Mouse (Mus musculus) heart, adult 18-20 months (tissue): ENCODE data around the gene Fgfr2. TPM values are rescaled to one million over a fixed set of nuclear protein-coding genes. Genes with fewer than 3 reads are reported as not detected.

Experiments
- DNase-seq, 2 experiments: peaks; one replicate each; pipeline ENCODE4 v3.0.0; 2021 to 2022; ENCODE audit warnings: mixed read lengths in 1 of 2
- total RNA-seq, 2 experiments: library from RNA; stranded (reverse); gene quantifications; 2 replicates each; pipeline ENCODE4 v1.2.3; 2021

Fgfr2 gene
- total RNA-seq, 2 experiments from 2014 or later = 1.3 to 2.6 TPM

DNA sequence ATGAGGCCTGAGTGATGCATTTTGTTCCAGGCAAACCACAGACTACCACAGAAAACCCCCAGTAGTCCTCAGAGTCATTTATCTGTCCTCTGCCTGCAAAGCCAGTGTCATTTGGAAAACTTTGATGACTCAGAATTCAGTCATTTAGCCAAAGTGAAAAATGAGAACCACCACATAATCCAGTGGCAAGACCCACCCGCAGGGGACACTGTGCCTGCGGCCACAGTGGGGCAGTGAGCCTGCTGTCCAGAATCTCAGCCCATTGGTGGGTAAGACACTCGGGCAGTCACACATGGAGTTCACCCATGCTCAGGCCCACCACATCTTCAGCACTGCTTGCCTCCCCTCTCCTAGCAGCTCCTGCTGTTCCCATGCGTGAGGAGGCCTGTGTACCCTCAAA is 403.6 kb downstream of the Fgfr2 start:
- DNase-seq = no peak

DNA sequence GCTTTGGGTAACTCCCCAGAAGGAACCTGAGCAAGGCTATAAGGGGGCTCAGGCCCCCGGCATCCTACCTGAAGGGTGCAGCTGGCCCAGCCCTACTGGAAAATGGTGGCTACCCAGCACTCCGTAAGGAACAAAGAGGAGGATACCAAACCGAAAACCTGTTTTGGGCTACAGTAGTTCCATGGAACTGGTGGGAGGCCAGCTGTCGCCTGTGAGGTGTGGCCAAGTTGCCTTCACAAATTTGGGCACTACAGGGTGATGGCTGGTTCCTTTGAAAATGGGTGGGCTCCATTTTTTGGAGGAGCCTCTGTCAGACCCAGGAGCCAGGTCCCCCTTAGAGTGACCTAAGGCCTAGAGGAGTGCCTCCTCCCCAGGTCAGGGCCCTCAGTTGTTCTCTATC is 407.9 kb downstream of the Fgfr2 start:
- no peak for DNase-seq

DNA sequence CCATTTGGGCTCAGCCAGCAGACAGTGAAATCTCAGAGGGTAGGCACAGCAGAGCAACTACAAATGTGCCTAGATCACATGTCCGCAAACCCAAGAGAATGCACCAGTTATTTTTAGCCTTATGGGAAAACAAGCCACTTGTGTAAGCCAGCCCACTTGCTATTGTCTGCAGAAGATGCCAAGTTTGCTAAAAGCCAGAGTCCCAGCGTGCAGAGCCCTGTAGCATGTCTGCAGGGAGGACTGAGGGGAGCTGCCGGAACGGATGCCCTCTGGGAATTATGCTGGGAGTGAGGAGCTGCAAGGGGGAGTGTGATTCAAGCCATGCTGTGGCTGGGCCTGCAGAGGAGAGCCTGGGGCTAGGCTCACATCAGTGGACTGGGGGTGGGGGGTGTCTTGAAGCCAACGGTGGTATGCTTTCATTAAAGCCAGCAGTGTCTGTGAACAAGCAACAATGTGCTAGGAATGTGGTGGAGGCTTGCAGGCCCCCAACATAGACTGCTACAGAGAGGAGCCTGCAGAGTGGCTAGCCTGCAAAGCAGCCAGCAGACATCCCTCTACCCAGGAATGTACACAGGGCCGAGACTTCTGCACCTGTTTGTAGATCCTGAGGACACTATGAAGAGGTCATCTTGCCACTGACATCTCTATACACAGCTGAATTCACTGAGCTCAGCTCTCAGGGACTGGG is 408.8 kb downstream of the Fgfr2 start:
- DNase-seq = peak; percentile 79 to 93

DNA sequence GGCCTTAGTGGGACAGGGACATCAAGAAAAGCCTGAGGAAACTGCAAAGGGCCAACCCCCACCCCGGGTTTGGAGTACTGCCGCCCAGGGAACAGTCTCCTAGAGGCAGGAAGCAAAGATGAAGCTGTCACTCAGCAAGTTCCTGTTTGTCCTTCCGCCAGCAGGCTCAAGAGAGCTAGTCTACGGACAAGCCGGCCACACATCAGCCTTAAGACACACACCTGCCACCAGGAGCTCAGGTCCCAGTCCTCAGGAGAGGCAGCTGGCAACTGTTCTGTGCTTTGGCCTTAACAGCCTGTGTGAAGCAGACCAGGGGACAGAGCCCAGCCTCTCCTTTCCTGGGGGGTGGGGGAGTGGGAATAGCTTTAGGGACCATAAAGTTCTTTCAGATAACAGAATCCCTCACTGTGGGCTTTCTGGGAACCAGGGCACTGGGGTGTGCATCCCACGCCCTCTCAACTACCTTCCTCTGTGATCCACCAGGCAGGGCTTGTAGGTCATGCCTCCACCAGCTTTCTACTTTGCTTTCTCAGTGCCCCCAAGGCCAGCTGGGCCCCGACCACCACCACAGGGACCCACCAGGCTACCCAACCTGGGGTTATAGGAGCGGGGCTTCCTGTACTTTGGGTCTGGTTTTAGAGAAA is 409.5 kb downstream of the Fgfr2 start:
- peak; percentile 74 to 83 for DNase-seq

DNA sequence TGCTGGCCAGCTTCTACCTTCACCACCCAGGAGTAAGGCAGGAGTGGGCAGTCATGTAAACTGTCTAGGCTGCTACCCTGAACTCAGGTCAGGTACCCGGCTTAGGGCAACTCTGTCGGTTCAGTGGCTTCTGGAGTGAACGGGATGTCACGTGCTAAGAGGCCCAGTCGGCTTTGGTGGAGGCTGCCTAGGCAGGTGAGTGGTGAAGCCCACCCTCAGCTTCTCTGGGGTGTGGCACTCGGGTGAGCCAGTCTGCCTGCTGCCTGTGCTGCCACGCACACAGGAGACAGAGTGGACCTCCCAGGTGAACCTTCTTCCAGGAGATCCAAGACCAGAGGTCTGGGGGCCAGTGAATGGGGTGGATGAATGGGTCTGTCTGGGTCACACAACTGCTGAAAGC is 410.2 kb downstream of the Fgfr2 start:
- DNase-seq = no peak

DNA sequence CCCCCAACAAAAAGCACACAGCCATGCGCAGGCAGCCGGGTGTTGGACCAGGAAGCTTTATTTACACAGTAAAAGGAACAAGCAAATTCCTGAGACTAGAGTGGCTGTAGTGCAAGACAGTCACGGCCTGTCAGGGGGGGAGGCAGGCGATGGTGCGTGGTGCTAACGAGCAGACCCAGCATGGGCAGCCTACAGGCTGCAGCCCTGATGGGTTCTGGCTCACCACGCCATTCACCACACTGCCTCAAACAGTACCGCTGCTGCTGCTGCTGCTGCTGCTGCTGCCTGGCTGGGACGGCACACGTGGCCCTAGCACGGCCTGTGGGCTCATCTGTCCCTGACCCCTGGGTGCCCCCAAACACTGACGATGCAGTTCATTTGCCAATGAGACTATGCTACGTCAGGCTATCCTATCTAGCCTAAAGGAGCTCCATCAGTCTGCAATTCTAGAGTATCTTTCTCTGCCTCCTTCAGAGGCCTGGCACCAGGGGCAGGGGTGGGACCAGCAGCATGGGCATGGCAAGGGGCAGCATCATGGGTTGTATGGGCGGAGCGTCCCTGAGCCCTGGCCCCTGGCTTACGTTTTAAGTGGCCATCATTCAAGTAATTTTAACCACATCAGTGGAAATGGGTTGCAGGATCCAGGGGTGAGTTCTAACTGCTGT is 411.0 kb downstream of the Fgfr2 start:
- DNase-seq = no peak

DNA sequence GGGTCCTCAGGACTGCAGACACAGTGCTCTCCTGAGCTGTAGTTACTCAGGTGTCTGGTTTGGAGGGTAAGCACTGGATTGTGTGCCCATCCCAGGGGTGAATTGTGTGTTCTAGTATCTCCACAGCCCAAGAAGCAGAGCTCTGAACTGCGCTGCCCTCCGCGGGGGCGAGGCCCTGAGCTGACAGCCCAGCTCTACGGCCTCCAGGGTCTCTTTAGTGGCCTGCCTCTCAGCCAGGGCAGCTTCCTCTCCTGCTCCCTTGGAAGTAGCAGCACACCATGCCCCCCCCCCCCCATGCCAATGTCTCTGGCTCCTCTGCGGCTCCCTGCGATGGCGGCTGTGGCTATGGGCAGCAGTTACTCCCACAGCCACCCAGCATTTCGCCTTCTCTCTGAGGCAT is 411.6 kb downstream of the Fgfr2 start:
- DNase-seq = no peak

DNA sequence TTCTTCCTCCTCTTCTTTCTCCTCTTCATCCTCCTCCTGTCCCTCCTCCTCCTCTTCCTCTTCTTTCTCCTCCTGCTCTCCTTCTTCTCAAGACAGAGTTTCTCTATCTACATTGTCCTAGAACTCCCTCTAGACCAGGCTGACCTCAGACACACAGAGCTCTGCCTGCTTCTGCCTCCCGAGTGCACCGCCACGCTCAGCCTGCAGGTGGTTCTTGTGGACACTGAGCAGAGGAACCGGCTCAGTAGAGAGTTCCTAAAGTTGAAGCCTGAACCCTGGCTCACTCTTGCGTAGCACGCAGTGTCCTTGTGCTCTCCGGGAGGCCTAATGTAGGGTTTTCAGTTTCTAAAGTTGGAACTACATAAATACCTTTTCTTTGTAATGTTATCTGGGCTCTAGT is 418.0 kb downstream of the Fgfr2 start:
- DNase-seq = no peak

DNA sequence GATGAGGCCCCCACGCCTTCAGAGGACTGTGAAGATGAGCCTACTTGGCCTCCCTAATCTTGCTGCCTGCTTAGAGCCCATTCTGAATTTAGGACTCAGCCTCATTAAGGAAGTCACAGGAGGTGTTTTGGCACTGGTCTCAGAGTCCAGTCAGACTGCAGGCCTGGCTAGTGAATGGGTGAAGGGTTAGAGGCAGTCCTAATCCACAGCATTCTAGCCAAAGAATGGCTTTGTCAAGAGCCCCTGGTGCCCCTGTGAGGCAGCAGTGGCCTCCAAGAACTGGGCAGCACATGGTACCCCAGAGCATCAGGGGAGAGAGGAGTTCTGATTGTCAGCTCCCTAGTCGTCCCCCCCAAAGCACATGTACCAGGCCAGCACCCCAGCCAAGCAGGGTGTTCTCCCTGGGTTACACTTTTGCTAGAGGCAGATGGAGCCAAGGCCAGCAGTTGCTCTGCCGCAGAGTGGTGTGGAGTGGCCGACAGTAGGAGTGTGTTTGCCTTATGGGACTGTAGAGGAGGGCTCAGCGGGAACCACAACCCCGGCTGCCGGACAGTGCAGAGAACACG is 418.8 kb downstream of the Fgfr2 start:
- no peak for DNase-seq

DNA sequence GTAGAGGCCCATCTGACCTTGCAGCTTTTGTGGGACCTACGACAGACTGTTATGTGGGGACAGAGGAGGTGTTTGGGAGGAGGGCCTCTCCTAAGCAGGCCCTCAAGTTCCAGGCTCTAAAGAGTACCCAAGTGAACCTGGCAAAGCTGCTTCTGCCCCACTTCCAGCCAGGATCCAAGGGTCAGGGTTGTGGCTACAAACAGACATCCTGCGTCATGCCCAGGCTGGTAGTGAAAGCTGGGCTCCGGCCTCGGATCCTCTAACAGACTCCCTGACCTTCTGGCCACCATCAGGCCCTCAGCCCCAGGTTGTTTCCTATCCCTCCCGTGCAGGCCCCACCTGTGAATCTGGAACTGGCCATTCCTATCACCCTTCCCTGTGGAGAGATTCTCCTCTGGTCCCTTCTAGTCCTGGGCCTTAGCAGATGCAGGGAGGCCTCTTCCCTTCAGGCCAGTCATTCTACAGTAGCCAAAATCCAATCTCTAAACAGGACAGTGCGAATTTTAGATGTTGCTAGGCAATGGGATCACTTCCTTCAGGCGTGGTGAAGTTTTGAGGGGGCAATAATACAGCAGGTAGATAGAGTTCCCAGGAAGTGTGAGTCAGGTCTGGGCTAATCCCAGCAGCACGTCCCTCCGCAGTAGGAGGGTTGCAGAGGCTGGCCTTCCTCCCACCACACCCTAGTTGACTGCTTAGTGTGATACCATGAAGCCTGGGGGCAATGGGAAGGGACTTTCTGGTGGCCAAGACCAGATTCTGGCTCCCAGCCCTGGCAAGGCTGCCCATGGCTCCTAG is 419.4 kb downstream of the Fgfr2 start:
- DNase-seq = no peak

DNA sequence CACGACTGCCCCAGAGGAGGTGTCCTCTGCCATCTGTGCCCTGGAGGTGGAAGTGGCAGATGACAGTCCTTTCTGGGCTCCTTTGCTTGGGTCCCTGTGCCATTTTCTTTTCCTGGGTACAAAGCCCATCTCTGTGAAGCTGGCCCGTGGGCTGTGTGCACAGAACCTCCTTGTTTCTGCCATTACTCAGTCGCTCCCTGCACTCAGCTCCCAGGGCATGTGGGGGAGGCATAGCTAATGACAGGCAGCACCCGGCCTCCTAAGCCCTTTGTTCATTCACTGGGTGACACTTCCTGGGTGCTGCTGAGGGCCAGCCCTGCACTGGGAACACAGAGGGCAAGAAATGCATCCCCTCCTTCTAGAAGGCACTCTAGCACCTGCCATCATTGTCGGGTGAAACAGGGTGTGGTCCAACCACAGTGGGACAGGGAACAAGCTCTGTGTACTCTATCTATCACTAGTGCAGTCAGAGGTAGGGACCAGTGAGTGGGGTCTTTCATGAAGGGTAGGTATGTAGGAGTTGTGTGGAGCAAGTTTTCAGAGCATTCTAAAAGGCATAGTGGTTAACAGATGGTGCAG is 420.6 kb downstream of the Fgfr2 start:
- DNase-seq = no peak

DNA sequence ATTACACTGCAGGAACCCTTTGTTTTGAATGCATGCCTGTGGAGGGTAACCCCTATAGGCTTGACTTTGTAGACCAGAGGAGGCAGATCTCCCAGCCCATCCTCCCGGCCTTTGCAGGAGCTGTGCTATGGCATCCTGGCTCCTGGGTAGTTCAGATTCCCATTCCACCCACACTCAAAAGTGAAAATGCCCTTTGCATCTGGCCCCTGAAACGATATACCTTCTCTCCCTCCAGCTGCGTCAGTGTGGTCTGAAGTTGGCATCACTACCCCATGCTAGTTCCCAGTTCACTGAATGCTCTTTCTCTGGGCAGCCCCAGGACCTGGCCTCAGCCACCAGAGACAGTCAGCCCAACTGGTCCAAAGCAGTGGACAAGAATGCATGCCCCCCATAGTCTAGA is 421.1 kb downstream of the Fgfr2 start:
- DNase-seq = no peak

DNA sequence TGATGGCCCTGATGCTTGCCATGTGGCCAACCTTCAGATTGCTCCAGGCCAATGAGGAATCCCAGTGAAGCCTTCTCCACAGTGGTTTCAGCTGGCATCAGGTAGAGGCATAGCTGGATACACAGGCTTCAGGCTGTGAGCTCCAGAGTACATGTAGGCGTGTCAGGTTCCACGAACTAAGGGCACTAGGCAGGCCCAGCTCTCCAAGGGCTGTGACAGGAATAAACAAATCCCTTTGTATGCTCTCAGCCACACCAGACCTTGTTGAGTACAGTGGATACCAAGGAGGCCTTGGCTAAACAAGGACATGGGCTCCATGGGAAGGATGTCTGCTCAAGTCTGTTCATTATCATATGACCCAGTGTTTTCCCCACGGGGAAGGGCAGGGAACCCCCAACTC is 421.7 kb downstream of the Fgfr2 start:
- DNase-seq = no peak

DNA sequence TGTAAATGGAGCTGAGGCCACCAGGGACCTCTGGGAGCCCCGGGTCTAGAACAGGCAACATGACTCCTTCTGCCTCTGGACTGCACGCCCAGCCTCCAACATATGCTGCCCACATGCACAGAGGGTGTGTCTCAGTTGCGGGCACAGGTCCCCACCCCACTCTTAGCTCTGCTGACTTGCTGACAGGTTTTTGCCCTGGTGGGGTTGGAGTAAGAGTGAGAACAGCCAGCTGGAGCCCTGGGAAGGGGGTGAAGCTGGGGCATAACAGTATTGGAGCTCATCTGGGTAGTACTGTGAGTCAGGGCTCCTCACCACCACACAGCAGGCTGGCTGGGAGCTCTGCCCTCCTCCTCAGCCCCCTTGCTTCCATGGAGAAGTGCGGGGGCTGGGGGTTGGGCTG is 423.0 kb downstream of the Fgfr2 start:
- DNase-seq = no peak

DNA sequence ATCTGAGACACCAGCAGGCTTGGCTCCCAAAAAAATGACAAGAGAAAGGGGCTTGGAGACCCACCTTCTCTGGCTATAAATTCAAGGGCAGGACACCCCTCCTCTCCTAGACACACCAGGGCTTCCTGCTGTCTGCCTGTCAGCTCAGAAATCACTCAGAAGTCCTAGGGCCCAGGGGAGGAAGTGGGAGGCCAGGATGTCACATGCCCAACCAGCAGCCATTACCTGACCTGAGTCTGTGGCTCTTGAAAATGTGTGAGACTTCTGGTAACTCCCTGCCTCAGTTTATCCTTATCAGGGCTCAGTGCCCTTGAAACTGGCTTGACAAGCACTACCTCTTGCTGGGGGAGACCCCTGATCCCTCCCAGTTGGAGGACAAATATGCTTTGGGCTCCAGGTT is 423.5 kb downstream of the Fgfr2 start:
- DNase-seq = no peak

DNA sequence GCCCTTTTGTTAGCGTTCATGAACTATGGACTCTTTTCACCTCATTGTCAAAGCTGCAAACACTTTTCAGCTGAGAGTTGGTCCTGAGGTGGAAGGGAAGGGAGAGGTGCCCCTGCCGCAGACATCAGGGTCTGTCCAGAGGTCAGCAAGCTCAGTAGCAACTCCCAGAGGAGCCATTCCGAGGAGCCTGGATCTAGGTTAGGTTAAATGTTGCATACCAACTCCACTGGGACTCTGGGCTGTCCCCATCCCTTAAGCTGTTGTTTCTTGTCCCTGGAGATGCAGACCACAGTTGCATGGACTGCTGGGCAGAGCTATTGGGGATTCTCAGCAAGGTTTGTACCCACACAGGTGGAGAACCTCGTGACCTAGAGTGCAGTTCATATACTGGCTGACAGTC is 424.0 kb downstream of the Fgfr2 start:
- DNase-seq = no peak

DNA sequence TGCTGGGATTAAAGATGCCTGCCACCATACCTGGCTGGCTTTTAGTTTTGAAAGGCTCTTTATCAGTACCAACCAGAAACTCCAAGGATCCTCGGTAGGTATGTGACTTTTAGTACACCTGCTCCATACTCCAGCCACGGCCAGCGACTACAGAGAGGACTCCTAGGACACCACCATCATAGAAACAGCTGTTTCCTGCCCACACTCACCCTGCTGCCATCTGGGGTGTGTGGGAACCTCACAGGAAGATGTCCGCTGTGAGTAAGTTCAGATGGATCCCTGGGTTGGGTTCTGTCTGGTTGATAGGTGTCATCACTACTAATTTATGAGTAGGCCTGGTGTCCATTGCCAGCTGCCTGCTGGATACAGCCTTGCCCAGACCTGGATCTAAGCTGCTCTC is 424.4 kb downstream of the Fgfr2 start:
- DNase-seq = no peak

DNA sequence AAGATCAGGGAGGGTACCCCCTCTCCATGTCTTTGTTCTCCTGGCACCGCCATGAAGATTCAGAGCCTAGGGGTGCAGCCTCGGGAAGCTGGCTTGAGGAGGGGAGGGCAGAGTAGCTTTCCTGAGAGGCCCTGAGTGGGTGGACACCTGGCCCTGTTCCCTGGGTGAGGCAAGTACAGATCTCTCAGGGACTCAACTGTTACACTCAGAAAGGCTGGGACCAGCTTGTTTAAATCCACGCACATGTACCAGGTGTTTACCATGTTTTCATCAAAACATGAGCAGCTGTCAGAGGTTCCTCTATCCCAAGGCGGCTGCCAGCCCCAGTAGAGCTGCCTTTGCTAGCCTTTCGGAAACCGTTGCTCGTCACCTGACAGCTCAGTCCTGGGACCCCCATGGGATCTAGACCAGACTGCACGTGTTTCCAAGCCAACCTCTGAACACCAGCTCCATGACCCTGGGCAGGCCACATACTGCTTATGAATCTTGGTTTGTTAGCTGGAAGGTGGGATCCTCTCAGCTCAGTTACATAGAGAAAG is 425.8 kb downstream of the Fgfr2 start:
- no peak for DNase-seq

DNA sequence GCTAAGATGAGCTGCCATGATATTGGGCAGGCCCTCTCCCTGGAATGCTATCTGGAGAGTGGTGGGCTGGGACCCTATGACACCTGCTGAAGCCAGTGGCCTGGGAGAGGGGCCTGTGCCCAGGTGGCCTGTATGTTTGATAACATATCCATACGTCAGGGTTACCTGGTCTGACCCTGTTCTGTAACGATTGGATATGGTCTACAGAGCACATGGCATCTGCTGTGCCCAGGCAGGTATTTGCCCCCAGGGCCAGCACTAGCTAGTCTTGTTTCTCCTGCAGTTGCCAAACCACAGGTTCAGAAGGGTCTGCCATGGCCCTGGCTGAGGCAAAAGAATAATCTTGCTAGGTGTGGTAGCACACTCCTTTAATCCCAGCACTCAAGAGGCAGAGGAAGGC is 429.6 kb downstream of the Fgfr2 start:
- DNase-seq = no peak

DNA sequence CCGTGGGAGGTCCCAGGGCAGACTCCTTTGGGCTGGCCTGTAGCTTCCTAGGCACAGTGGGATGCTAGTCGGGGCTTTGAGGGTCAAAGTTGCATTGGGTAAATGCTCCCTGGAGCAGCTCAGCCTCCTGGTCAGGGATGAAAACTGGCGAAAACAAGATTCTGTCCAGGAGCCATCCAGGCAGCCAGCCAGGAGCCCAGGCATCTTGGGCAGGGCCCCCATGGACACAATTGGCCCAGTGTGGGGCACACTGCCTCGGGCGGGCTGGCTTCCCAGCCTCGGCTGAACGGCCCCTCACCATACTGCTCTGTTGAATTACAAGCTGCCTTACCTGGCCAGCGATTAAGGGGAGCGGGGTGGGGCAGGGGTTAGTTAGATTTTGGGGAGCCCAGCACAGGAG is 430.4 kb downstream of the Fgfr2 start:
- no peak for DNase-seq

DNA sequence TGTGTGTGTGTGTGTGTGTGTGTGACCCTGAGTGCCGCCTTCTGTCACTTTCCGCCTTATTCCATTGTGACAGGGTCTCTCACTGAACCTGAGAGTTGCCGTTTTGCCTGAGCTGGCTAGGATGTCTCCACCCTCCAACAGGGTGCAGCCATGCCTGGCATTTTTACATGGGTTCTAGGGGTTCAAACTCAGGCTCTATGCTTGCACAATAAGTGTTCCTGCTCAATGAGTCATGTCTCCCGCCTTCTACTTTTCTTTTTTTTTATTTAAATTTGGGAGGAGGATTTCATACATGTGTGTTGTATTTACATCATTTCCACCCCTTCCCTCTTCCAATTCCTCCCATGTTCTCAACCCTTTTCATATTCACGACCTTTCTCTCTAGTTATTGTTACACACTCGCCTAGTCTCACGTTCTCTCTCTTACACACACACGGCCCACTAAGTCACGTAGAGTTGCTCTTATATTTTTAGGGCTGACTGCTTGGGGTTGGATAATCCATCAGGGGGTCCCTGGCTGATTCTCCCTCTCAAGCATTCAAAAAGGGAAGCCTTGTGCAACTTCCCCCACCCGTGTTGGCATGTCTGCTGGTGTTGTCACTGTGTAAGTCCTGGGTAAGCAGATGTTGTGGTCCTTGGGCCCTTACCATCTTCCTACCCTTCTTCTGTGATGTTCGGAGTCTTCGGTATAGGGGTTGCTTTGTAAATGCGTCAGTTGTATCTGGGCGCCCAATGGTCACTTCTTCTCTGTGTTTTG is 432.3 kb downstream of the Fgfr2 start:
- DNase-seq = no peak
